Mouse (Mus musculus) spleen, adult 18-20 months (tissue): ENCODE data around the gene Srgap2.
A peak's percentile ranks its signal among the peaks of the same experiment; 100 is the strongest.

Experiments used
- DNase-seq, 2 experiments: peaks; one replicate each; pipeline ENCODE4 v3.0.0; 2022; ENCODE audit warnings: mixed read lengths in 2 of 2

Gene Srgap2

DNA sequence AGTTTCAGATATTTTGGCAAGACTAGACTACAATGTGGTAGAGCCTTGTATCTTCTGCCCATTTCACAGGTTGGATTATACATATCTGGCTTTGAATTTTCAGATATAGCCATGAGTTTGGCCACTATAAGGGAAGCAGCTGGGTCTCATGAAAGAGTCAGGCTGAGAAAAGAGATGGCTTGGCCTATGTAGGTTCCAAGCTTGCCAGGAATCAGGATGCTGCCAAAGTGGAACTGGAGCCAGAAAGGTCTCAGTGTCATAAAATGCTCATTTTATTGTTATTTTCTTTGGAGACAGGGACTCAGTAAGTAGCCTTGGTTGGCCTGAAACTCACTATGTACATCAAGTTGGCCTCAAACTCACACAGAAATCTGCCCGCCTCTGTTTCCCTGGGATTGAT, 200.0 kb downstream of the Srgap2 start:
- no peak for DNase-seq

DNA sequence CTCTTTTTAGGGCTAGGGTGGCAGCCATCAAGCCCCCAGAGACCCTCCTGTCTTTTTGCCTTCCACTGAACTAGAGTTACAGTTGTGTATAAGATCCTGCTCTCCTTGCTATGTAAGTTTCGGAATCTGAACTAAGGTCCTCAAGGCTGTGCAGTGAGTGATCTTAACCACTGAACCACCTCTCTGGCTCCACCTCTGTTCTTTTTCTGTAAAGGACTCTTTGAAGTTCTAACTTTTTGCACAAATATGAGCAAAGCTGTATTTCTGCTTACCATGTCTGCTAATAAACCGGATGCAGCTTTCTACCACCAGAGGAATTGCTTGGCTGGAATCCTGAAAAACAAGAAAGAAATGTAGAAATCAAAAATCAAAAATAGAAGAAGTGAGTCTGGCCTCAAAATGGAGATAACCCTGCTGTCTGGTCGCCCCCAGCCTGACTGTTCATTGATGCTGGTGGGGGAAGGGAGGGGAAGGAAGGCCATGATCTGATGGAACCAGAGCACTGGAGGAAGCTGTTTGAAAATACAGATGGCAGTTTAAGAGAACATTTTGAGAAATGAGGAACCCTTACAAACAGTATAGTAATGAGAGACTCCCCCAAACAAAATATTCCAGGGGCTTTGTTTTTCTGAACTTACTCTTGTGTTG, 202.2 kb downstream of the Srgap2 start:
- DNase-seq: no peak

- DNase-seq: no peak
These were observed 207.4 kb downstream of the Srgap2 start for GRCm38 (mm10) chr1:131319598-131320330.

DNA sequence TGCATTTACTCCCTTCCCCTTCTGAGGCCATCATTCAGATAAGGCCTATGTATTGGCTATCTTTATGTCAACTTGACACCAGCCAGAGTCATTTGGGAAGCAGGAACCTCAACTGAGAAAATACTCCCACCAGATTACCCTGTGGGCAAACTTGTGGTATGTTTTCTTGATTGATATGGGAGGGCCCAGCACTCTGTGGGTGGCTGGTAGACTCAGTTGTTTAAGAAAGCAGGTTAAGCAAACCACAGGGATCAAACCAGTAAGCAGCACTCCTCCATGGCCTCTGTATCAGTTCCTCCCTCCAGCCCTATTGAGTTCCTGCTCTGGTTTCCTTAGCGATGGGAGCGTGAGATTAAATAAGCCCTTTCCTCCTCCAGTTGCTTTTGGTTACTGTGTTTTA, 208.8 kb downstream of the Srgap2 start:
- no peak for DNase-seq

- DNase-seq: no peak
These were observed 209.5 kb downstream of the Srgap2 start for GRCm38 (mm10) chr1:131317625-131318024.

GRCm38 (mm10) chr1:131311284-131311683, 215.9 kb downstream of the Srgap2 start:
- no peak for DNase-seq

GRCm38 (mm10) chr1:131310237-131310818, 216.8 kb downstream of the Srgap2 start:
- DNase-seq: no peak

GRCm38 (mm10) chr1:131300750-131301149, 226.4 kb downstream of the Srgap2 start:
- DNase-seq: no peak

DNA sequence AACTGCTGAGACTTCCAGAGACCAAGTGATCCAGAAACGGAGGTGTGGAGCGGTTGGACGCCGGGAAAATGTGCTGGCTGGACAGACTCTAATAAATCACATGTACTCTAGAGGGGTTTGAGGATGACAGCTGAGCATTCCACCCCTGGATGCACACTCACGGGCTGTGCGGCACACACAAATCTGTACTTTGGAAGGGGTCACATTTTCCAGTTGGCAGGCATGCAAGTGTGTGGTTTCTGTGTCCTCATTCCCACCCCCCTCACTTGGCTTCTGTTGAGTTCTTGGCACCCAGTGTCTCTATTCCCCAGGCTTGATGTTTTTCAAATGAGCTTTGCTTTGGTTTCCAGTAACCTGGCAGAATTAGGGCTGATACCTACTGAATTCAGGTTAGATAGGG, 227.4 kb downstream of the Srgap2 start:
- DNase-seq: no peak

DNA sequence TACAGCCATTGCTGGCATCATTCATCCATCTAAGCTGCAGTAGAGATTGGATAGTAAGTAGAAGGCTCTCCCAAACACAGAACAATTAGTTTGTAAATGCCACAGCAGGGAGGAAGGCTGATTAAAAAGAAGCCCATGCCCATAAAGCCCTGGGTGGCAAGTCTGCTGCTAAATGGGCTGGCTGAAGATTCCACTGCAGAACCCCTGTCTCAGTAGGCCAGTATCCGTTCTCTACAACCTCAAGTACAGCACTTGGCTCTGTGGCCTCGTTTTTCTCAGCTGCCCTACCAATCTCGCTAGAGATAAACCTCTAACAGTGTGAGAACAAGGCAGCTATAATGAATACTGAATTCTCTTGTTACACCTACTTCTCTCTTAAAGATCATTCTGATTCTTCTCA, 227.9 kb downstream of the Srgap2 start:
- DNase-seq: no peak

GRCm38 (mm10) chr1:131298171-131298570, 229.0 kb downstream of the Srgap2 start:
- DNase-seq: no peak

DNA sequence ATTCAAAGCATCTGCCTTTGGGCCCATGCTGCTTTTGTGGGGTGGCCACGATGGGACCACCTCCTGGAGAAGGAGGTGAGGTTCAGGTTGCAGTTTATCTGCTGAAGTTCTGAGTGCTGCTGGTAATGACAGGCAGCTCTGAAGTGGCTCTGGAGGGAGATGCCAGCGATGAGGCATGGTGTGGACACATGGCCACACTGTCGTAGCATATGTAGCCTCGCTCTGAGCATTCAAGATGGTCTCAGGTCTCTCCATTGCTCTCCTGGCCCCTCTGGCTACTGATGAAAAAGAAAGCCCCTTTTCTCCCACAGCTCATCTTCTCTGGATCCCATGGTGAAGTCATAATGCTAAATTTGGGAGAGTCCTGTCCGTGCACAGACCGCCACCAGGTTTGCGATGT, 230.4 kb downstream of the Srgap2 start:
- DNase-seq: no peak

- DNase-seq: no peak
These were observed 232.0 kb downstream of the Srgap2 start for GRCm38 (mm10) chr1:131295200-131295599.

DNA sequence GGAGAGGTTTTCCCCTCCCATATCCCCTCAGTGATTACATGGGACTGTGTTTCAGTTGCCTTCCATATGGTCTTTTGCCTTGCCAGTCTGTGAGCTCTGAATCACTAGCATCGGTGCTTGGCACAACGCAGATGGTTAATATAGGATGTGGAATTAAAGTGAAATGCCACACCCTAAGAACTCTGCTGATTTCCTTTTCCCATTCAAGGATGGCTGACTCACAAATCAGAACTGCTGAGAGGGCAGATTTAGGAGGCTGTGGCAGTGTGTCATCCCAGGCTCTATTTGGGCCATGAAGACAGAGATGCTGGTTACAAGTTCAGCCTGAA, 233.3 kb downstream of the Srgap2 start:
- DNase-seq: no peak

DNA sequence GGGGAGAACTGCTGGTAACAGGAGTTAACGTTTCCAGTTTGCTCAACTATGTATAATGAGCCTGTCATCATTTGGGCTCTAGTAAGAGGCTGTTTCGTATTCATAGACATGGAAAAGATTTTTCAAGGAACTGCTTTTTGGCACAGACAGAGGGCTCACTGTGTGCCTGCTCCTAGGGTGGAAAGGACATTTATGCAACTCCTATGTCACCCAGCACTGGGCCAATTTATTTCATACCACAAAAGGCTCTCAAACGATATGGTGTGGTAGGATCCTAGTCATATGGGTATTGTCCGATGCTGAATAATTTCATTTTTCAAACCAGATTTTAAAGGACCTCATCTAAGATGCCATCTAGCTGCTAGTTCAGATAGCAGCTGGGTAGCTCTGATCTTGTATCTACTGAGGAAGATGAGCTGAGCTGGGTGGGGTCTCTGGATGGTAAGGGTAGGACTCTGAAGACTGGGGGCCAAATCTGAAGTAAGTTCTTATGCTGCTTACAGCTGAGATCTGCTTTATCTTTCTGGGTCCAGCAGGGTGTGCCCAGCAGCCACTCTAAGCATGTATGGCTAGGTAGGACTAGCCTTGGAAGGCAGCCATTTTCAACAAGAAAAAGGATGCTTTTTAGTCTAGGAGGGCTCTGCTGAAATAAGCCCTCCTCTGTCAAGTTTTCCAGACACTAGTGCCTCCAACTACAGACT, 233.8 kb downstream of the Srgap2 start:
- no peak for DNase-seq

GRCm38 (mm10) chr1:131290648-131291047, 236.5 kb downstream of the Srgap2 start:
- peak in 1 of 2 experiments; percentile 70 for DNase-seq

GRCm38 (mm10) chr1:131288938-131289337, 238.2 kb downstream of the Srgap2 start:
- DNase-seq: no peak

GRCm38 (mm10) chr1:131287267-131287666, 239.9 kb downstream of the Srgap2 start:
- DNase-seq: no peak

- no peak for DNase-seq
These were observed 240.3 kb downstream of the Srgap2 start for GRCm38 (mm10) chr1:131286803-131287202.

- no peak for DNase-seq
These were observed 242.5 kb downstream of the Srgap2 start for GRCm38 (mm10) chr1:131284616-131285015.

DNA sequence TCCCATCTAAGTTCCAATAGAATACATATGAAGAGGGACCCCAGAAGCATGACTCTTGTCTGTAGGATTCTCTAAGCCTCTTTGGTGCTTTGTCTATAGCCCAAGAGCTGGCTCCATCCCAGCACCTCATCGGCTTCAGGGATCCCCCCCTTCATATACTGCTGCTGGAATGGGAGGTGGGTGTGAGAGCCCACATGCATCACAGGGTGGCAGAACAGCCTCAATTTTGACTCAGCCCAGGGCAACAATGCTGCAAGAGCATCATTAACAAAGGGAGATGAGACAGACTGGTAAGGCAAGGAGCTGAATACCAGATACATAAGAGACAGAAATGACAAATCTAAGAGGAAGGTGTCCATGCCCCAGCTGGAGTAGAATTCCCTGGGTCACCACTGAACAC, 243.0 kb downstream of the Srgap2 start:
- DNase-seq: no peak

- no peak for DNase-seq
These were observed 245.4 kb downstream of the Srgap2 start for GRCm38 (mm10) chr1:131281731-131282130.

GRCm38 (mm10) chr1:131280280-131280679, 246.9 kb downstream of the Srgap2 start:
- no peak for DNase-seq

GRCm38 (mm10) chr1:131279456-131279776, 247.7 kb downstream of the Srgap2 start, which contains the start of gene Ikbke:
Gene Ikbke (minus strand): TSS chr1:131279606.
- no peak for DNase-seq
